Mouse (Mus musculus): ENCODE results near the gene 6430548M08Rik.

6430548M08Rik gene

GRCm38 (mm10) chr8:120144652-120145301, 30.8 kb downstream of the 6430548M08Rik start:
- no peak for DNase-seq (ENCODE audit: low spot score)

- DNase-seq (ENCODE audit: low spot score), result no peak
Measured at GRCm38 (mm10) chr8:120146051-120146450, 32.1 kb downstream of the 6430548M08Rik start.

GRCm38 (mm10) chr8:120150028-120150427, 36.1 kb downstream of the 6430548M08Rik start:
- DNase-seq (ENCODE audit: low spot score), result no peak

- DNase-seq (ENCODE audit: low spot score), result no peak
Measured at GRCm38 (mm10) chr8:120151151-120151550, 37.2 kb downstream of the 6430548M08Rik start.

- DNase-seq (ENCODE audit: low spot score), result no peak
Measured at GRCm38 (mm10) chr8:120152636-120153035, 38.7 kb downstream of the 6430548M08Rik start.

- no peak for DNase-seq (ENCODE audit: low spot score)
Measured at GRCm38 (mm10) chr8:120160366-120160765, 46.4 kb downstream of the 6430548M08Rik start.

- DNase-seq (ENCODE audit: low spot score), result no peak
Measured at GRCm38 (mm10) chr8:120161658-120162403, 47.9 kb downstream of the 6430548M08Rik start.

GRCm38 (mm10) chr8:120162404-120162752, 48.4 kb downstream of the 6430548M08Rik start:
- no peak for DNase-seq (ENCODE audit: low spot score)

- DNase-seq (ENCODE audit: low spot score), result no peak
Measured at GRCm38 (mm10) chr8:120163376-120163775, 49.4 kb downstream of the 6430548M08Rik start.

- DNase-seq (ENCODE audit: low spot score), result no peak
Measured at GRCm38 (mm10) chr8:120164026-120164425, 50.1 kb downstream of the 6430548M08Rik start.

- no peak for DNase-seq (ENCODE audit: low spot score)
Measured at GRCm38 (mm10) chr8:120167136-120167535, 53.2 kb downstream of the 6430548M08Rik start.

- no peak for DNase-seq (ENCODE audit: low spot score)
Measured at GRCm38 (mm10) chr8:120167821-120168220, 53.9 kb downstream of the 6430548M08Rik start.

GRCm38 (mm10) chr8:120169119-120169518, 55.2 kb downstream of the 6430548M08Rik start:
- DNase-seq (ENCODE audit: low spot score), result peak; percentile 61

GRCm38 (mm10) chr8:120173195-120173594, 59.2 kb downstream of the 6430548M08Rik start:
- no peak for DNase-seq (ENCODE audit: low spot score)

- DNase-seq (ENCODE audit: low spot score), result no peak
Measured at GRCm38 (mm10) chr8:120174606-120175005, 60.7 kb downstream of the 6430548M08Rik start.

- no peak for DNase-seq (ENCODE audit: low spot score)
Measured at GRCm38 (mm10) chr8:120176605-120177004, 62.7 kb downstream of the 6430548M08Rik start.

GRCm38 (mm10) chr8:120177318-120178123, 63.6 kb downstream of the 6430548M08Rik start, which contains the start of gene Fam92b:
Fam92b (minus strand) TSS chr8:120177466.
- DNase-seq (ENCODE audit: low spot score), result peak; percentile 77

- DNase-seq (ENCODE audit: low spot score), result no peak
Measured at GRCm38 (mm10) chr8:120178124-120178514, 64.2 kb downstream of the 6430548M08Rik start.

- peak; percentile 96 for DNase-seq (ENCODE audit: low spot score)
Measured at GRCm38 (mm10) chr8:120179027-120179431, 65.1 kb downstream of the 6430548M08Rik start.

GRCm38 (mm10) chr8:120180445-120180970, 66.6 kb downstream of the 6430548M08Rik start:
- DNase-seq (ENCODE audit: low spot score), result no peak

- no peak for DNase-seq (ENCODE audit: low spot score)
Measured at GRCm38 (mm10) chr8:120181274-120181673, 67.3 kb downstream of the 6430548M08Rik start.

- DNase-seq (ENCODE audit: low spot score), result no peak
Measured at GRCm38 (mm10) chr8:120181861-120182414, 68.0 kb downstream of the 6430548M08Rik start.
